Mouse (Mus musculus) heart, postnatal 0 days (tissue): ENCODE measurements at regions not wholly inside any gene's neighbourhood (a gene's known extent, or its start where the extent isn't known, plus 50 kb on each side); places are given as distances from the start of the nearest gene placed in this dataset.

Source experiments
- ATAC-seq: fragments of 200-750 bp; cut with Nextera tagmentation; 2 replicates; pipeline ENCODE4 v1.8.0; 2017; ENCODE audit warnings: low read depth, moderate number of reproducible peaks, moderate library complexity; ENCODE audit not compliant: insufficient read depth
- DNase-seq: peaks from one replicate; pipeline ENCODE4 v3.0.0-alpha.2; 2016; ENCODE audit warnings: low spot score
- H3K27ac ChIP-seq: fragments of 300-500 bp; sonication (generic); 2 replicates; pipeline ENCODE4 v1.5.1; 2014; ENCODE audit warnings: low read depth, mild to moderate bottlenecking
- H3K27me3 ChIP-seq: fragments of 300-500 bp; sonication (generic); 2 replicates; pipeline ENCODE4 v1.6.1; 2014; ENCODE audit warnings: low read length, mixed read lengths; ENCODE audit not compliant: control insufficient read depth, insufficient read depth
- H3K36me3 ChIP-seq: fragments of 300-500 bp; sonication (generic); replicated peaks from 2 replicates; pipeline ENCODE4 v1.6.1; 2014; ENCODE audit warnings: low read length, mixed read lengths; ENCODE audit not compliant: control insufficient read depth, insufficient read depth
- H3K4me1 ChIP-seq: fragments of 300-500 bp; sonication (generic); 2 replicates; pipeline ENCODE4 v1.6.1; 2014; ENCODE audit warnings: antibody characterized with exemption; ENCODE audit not compliant: control insufficient read depth, insufficient read depth
- H3K4me2 ChIP-seq: fragments of 300-500 bp; sonication (generic); 2 replicates; pipeline ENCODE4 v1.6.1; 2014; ENCODE audit warnings: low read depth, mild to moderate bottlenecking, low read length, moderate library complexity
- H3K4me3 ChIP-seq: fragments of 300-500 bp; sonication (generic); 2 replicates; pipeline ENCODE4 v1.5.1; 2014; ENCODE audit warnings: low read depth, low read length
- H3K9ac ChIP-seq: fragments of 300-500 bp; sonication (generic); replicated peaks from 2 replicates; pipeline ENCODE4 v1.6.1; 2014; ENCODE audit warnings: low read depth, low read length, mixed read lengths
- H3K9me3 ChIP-seq: fragments of 300-500 bp; sonication (generic); replicated peaks from 2 replicates; pipeline ENCODE4 v1.6.1; 2016; ENCODE audit warnings: low read length; ENCODE audit not compliant: control insufficient read depth
- CTCF ChIP-seq: IDR thresholded peaks from 2 replicates; pipeline ENCODE4 v1.5.1; 2016; ENCODE audit warnings: antibody characterized with exemption, control low read depth, low read depth
- EP300 ChIP-seq: IDR thresholded peaks from 2 replicates; pipeline ENCODE4 v1.6.1; 2016; ENCODE audit warnings: antibody characterized with exemption, low read depth
- WGBS: fragments of 180-500 bp; shearing (Covaris S2); extraction: QIAGEN DNeasy Blood & Tissue Kit; methylation state at CpG from one replicate; pipeline ENCODE4 v1.1.7; 2014; 5-methylcytosine and 5-hydroxymethylcytosine counted together

- no peak overlapping the region for H3K4me2 ChIP-seq
- no peaks in the 10 kb centered on the region for H3K9me3 ChIP-seq
- H3K9ac ChIP-seq: no peak overlapping the region
- H3K27ac ChIP-seq: no peak overlapping the region
- H3K36me3 ChIP-seq: no peaks in the 10 kb centered on the region
- H3K27me3 ChIP-seq: no peaks in the 10 kb centered on the region
- no peak for TF ChIP-seq EP300
- TF ChIP-seq CTCF: no peak
- H3K4me1 ChIP-seq: no peaks in the 10 kb centered on the region
- WGBS: 95% methylated on average over 1 of the region's 1 CpGs
- no peak for ATAC-seq
- DNase-seq: no peak
- no peak overlapping the region for H3K4me3 ChIP-seq
These were observed 158.9 kb upstream of the Ap5m1 start for GRCm38 (mm10) chr14:48906956-48907355.

- no peak for DNase-seq
- 93% methylated on average over 1 of the region's 1 CpGs for WGBS
These were observed 161.3 kb upstream of the Ap5m1 start for GRCm38 (mm10) chr14:48904576-48904975.

GRCm38 (mm10) chr14:48903526-48903925, 162.4 kb upstream of the Ap5m1 start:
- WGBS: 29% methylated on average over 5 of the region's 5 CpGs
- H3K27me3 ChIP-seq: no peaks in the 10 kb centered on the region
- DNase-seq: no peak
- H3K9me3 ChIP-seq: no peaks in the 10 kb centered on the region
- ATAC-seq: no peak
- H3K4me1 ChIP-seq: no peaks in the 10 kb centered on the region
- no peak overlapping the region for H3K4me2 ChIP-seq
- H3K27ac ChIP-seq: no peak overlapping the region
- no peak overlapping the region for H3K9ac ChIP-seq
- TF ChIP-seq EP300: no peak
- no peak for TF ChIP-seq CTCF
- H3K4me3 ChIP-seq: no peak overlapping the region
- H3K36me3 ChIP-seq: no peaks in the 10 kb centered on the region

More at GRCm38 (mm10) chr14:48904576-48904975, 161.3 kb upstream of the Ap5m1 start:
- Histone ChIP-seq H3K9ac (no peak overlapping the region), H3K9me3 (no peaks in the 10 kb centered on the region), H3K4me2 (no peak overlapping the region), H3K27me3 (no peaks in the 10 kb centered on the region), H3K27ac (no peak overlapping the region), H3K4me3 (no peak overlapping the region), H3K36me3 (no peaks in the 10 kb centered on the region), H3K4me1 (no peaks in the 10 kb centered on the region)
- ATAC-seq: no peak
- TF ChIP-seq EP300 (no peak), CTCF (no peak)

- Histone ChIP-seq H3K4me1 (no peaks in the 10 kb centered on the region), H3K4me2 (no peak overlapping the region), H3K27me3 (no peaks in the 10 kb centered on the region), H3K9me3 (peaks cover 5% of the 10 kb centered on the region), H3K27ac (no peak overlapping the region), H3K36me3 (no peaks in the 10 kb centered on the region), H3K4me3 (no peak overlapping the region), H3K9ac (no peak overlapping the region)
- DNase-seq: no peak
- TF ChIP-seq CTCF (no peak), EP300 (no peak)
- 85% methylated on average over 1 of the region's 1 CpGs for whole genome bisulfite sequencing
- no peak for ATAC-seq
These were observed 165.7 kb upstream of the Ap5m1 start for GRCm38 (mm10) chr14:48900201-48900600.

GRCm38 (mm10) chr14:48897140-48897539, 168.8 kb upstream of the Ap5m1 start:
- Histone ChIP-seq H3K4me2 (no peak overlapping the region), H3K4me3 (no peak overlapping the region), H3K27ac (no peak overlapping the region), H3K4me1 (no peaks in the 10 kb centered on the region), H3K36me3 (no peaks in the 10 kb centered on the region), H3K9me3 (peaks cover 5% of the 10 kb centered on the region), H3K9ac (no peak overlapping the region), H3K27me3 (no peaks in the 10 kb centered on the region)
- DNase-seq (no peak), ATAC-seq (no peak)
- TF ChIP-seq EP300 (no peak), CTCF (no peak)
- 81% methylated on average over 5 of the region's 5 CpGs for WGBS

- no peak for ATAC-seq
- H3K9me3 ChIP-seq: peaks cover 5% of the 10 kb centered on the region
- WGBS: 83% methylated on average over 7 of the region's 7 CpGs
These were observed 169.7 kb upstream of the Ap5m1 start for GRCm38 (mm10) chr14:48896235-48896634.

More at GRCm38 (mm10) chr14:48896235-48896634, 169.7 kb upstream of the Ap5m1 start:
- H3K27ac ChIP-seq: no peak overlapping the region
- no peak overlapping the region for H3K9ac ChIP-seq
- TF ChIP-seq CTCF: no peak
- TF ChIP-seq EP300: no peak
- H3K4me3 ChIP-seq: no peak overlapping the region
- no peaks in the 10 kb centered on the region for H3K36me3 ChIP-seq
- H3K27me3 ChIP-seq: no peaks in the 10 kb centered on the region
- H3K4me1 ChIP-seq: no peaks in the 10 kb centered on the region
- no peak overlapping the region for H3K4me2 ChIP-seq
- no peak for DNase-seq
